Mouse (Mus musculus) kidney, adult 11 months (tissue): ENCODE results near the gene Sdc3.

Experiments used
- DNase-seq: peaks from one replicate; pipeline ENCODE4 v3.0.0; 2022

The Sdc3 gene

GRCm38 (mm10) chr4:130792376-130793179, at the start of gene Sdc3:
TSS of gene Sdc3 (plus strand) at chr4:130792537.
- DNase-seq, result no peak

GRCm38 (mm10) chr4:130744058-130744457, 48.3 kb upstream of the Sdc3 start:
- no peak for DNase-seq

GRCm38 (mm10) chr4:130745561-130746306, 46.6 kb upstream of the Sdc3 start:
- peak; percentile 69 for DNase-seq

DNA sequence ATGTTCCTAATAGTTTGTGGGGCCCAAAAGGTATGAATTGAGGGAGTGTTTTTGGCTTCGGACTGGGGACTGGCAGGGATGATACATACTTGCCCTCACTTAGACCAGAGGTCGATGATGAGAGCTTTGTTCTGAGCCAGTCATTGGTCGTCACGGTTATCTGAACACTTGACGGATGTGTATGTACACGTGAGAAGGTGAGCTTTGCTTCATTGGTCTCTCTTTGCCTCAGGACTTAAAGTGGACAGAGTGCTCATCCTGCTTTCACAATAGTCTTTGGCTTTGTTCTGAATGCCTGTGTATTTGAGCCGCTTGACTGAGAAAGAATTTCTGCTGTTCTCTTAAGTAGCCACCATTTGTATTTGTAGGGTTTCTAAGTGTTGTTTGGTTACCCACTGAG, 42.8 kb upstream of the Sdc3 start:
- peak; percentile 69 for DNase-seq

- no peak for DNase-seq
Observed at GRCm38 (mm10) chr4:130751966-130752365, 40.4 kb upstream of the Sdc3 start.

DNA sequence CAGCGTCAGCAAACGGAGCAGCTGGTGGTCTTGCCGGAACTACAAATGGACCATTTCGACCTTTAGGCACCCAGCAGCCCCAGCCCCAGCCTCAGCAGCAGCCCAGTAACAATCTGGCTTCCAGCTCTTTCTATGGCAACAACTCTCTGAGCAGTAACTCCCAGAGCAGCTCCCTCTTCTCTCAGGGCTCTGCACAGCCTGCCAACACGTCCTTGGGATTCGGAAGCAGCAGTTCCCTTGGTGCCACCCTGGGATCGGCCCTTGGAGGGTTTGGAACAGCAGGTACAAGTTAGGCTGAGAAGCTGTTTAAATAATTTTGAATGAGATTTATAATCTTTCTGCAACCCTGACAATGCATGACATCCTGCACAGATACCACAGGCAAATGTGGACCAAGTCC, 39.7 kb upstream of the Sdc3 start:
- no peak for DNase-seq

DNA sequence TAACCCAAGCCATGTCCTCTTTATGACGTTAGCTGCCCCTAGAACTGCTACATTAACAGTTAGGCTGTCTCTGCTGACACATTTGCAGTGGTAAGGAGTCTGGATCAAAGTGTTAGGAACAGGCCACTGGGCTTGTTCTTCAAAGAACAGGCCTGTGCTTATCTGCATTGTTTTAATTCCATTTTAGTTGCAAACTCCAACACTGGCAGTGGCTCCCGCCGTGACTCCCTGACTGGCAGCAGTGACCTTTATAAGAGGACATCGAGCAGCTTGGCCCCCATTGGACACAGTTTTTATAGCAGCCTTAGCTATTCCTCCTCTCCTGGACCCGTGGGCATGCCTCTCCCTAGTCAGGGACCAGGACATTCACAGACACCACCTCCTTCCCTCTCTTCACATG, 38.6 kb upstream of the Sdc3 start:
- no peak for DNase-seq

- DNase-seq, result no peak
Observed at GRCm38 (mm10) chr4:130754776-130755175, 37.6 kb upstream of the Sdc3 start.

DNA sequence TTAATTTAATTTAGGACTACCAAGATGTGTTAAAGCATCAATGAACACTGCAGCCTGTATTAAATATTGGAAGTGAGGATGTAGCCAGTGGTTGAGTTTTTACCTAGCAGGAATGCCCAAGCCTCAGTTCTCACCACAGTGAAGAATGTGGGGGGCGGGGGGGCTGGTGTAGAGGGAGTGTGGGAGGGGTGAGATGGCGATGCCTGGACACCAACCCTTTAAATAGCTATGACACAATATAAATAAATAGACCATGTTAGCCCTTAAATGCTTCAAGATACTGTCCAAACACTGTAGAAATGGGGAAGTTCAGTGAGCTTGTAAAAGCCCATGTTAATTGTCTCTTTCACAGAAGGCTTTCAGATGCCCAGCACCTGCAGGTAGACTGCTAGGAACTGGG, 32.5 kb upstream of the Sdc3 start:
- DNase-seq, result no peak

- no peak for DNase-seq
Observed at GRCm38 (mm10) chr4:130761809-130762208, 30.5 kb upstream of the Sdc3 start.

GRCm38 (mm10) chr4:130765399-130766160, 26.8 kb upstream of the Sdc3 start:
- peak; percentile 33 for DNase-seq

DNA sequence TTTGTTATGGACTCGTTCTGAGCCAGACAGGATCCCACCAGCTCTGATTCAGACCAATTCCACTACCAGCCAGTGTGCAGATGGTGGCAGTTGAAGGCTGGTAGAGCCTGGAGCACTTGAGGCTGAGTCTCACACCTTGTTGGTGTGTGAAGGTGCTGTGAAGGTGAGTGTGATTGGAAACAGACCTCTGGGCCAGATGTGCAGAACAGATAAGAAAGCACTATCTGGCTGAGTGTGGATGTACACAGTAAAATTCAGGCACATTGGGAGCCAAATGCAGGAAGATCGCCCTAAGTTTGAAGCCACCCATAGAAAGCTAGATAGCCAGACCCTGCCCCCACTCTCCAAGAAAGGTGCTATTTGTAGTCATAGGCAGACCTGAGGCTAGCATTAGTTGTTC, 25.9 kb upstream of the Sdc3 start:
- DNase-seq, result no peak

GRCm38 (mm10) chr4:130766926-130767325, 25.4 kb upstream of the Sdc3 start:
- DNase-seq, result no peak

DNA sequence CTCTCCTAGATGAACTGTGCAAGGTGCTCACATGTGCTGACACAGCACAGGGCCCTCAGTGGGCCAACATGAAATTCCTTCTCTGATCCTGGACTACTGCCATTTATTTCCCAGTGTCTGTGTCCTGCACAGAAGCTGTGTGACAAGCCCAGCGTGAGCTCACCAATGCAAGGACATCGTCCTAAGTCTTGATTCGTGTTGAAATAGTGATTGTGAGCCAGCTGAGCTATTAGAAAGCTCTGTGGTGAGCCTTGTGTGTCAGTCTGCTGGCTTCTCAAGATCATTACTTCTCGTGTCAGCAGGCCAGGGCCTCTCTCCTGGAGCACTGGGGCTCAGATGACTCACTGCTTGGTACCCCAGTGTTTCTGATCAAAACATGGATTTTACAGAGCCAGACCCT, 18.4 kb upstream of the Sdc3 start:
- no peak for DNase-seq

DNA sequence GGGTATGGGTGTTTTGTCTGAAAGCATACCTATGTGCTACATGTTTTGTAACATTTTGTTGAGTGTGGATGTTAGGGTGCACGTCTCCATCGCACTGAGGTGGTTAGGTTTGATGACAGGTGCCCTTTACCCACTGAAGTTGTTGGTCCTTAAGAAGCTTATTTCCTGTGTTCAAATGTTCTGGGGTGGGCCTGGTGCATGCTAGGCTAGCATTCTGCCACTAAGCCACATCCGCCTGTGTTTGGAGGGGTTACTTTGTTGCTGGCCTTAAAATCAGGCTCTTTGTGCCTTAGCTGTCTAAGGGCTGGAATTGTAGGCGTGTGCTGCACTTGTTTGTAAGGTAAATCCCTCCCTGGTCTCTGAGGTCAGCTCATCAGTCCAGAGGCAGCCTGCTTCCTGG, 17.5 kb upstream of the Sdc3 start:
- DNase-seq, result no peak

DNA sequence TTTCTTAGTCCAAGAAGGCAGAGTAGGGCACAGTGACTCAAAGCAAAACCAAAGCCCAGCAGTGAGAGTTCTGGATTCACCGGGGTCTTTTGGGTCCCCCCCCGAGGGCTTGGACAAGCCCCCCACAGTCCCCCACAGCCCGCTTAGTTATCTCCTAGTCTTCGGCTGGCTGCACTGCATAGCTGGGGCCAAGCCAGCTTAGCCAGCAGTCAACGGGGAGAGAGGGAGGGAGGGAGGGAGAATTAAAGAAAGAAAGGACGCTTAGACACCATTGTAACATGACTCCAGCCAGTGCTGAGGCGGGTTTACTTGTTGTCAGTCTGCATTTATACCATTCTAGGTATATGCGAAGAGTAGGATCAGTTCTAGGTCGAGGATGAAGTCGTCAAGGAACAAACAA, 14.7 kb upstream of the Sdc3 start:
- no peak for DNase-seq

GRCm38 (mm10) chr4:130779037-130779436, 13.3 kb upstream of the Sdc3 start:
- DNase-seq, result no peak

DNA sequence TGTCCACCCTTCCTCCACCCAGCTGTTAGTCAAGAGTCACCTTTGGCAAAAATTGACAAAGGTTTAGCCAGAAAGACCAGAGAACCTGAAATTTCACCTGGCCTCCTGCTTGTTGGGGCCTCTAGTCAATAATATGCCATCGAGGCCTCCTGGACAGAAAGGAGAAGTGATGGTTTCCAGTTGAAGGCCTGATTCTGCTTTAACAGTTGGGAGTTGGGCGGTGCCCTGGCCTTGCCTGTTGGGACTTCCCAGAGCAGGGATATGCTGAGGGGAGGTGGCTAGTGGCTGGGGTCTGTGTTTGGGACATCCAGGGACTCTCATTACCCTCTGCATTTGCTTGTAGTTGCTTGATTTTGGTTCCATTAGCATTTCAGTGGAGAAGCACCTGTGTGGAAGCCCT, 9.8 kb upstream of the Sdc3 start:
- DNase-seq, result no peak

- DNase-seq, result no peak
Observed at GRCm38 (mm10) chr4:130784755-130785154, 7.6 kb upstream of the Sdc3 start.

- DNase-seq, result no peak
Observed at GRCm38 (mm10) chr4:130787530-130787929, 4.8 kb upstream of the Sdc3 start.

- DNase-seq, result peak; percentile 70
Observed at GRCm38 (mm10) chr4:130790180-130790579, 2.2 kb upstream of the Sdc3 start.

GRCm38 (mm10) chr4:130791811-130792375, 444 bp upstream of the Sdc3 start:
- DNase-seq, result no peak

DNA sequence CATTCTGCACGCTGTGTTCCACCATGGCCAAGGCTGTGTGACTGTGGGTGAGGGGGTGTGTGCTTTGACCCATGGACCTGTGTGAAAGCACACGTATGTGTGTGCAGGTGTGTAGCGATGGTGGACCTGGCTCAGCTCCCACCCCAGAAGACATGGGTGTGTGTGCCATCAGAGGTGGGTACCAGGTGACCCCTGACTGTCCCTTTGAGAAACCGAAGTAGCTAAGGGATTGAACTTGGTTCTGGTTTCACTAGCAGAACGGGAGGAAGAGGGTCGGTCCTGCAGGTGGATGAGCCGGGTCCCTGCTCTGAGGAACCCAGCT, 804 bp downstream of the Sdc3 start:
- DNase-seq, result no peak

DNA sequence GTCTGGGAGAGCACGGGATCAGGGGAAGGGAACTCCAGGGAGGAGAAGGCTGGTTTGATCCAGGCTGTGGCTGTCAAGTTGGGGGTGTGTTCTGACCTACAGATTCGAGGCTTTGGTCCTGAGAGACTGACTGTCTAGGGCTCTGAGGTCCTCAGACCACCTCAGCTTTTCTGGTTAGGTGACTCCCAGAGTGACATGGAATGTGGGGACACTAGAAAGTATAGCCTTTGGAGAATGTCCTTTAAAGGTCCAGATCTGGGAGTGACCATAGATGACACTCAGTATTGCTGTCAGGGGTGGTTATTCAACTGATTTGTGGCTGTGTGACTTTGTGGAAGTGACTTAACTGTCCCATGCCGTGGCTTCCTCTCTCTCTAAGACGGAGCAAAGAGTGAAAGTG, 2.4 kb downstream of the Sdc3 start:
- no peak for DNase-seq
